Mouse (Mus musculus): ENCODE measurements at regions not wholly inside any gene's neighbourhood (a gene's known extent, or its start where the extent isn't known, plus 50 kb on each side); places are given as distances from the start of the nearest gene placed in this dataset.
"Not testable (repeated sequence)": the region's sequence is repeated elsewhere in the genome, so short reads cannot be mapped to it uniquely, and the experiment has no call there.

DNA sequence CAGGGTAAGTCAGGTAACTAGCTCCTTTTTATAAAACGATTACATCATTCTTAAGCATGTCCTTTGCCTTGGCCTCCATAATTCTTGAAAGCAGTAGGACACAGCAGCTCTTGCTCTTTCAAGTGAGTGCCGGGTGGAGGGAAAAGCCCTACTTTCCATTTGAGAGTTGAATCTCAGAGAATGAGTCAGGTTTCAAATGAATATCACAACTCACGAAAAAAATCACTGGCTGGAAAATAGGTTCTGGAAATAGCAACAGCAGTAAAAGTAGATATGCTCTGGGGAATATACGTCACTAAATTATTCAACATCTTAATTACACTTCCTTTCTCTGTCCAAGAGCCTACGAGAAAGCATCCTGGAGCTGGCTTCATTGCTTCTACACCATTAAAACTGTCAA is 250.5 kb downstream of the Kcnc2 start:
- DNase-seq: no peak

- no peak for DNase-seq
Measured at GRCm38 (mm10) chr10:112543051-112543450, 272.1 kb downstream of the Kcnc2 start.

- DNase-seq: peak; percentile 5
Measured at GRCm38 (mm10) chr10:112571772-112572551, 301.0 kb downstream of the Kcnc2 start.

DNA sequence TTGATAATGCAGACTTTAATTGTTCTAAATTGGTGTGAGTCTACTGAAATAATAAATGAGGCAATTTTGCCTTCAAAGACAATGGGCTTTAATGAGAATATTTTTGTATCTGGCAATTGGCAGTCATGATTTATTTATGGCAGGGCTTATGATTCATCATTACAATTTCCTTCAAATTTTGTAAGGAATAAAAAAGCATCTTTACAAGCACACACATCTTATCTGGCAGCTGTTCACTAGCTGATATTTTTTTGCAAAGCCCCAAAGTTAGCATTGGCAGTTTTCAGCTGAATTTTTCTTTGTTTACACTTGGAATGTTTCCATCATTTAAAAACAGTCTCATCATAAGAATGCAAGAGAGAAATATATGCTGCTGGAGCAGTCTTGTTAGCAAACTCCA is 301.6 kb downstream of the Kcnc2 start:
- DNase-seq: peak; percentile 6

GRCm38 (mm10) chr10:112584939-112585338 is 314.0 kb downstream of the Kcnc2 start:
- DNase-seq: peak; percentile 16

DNA sequence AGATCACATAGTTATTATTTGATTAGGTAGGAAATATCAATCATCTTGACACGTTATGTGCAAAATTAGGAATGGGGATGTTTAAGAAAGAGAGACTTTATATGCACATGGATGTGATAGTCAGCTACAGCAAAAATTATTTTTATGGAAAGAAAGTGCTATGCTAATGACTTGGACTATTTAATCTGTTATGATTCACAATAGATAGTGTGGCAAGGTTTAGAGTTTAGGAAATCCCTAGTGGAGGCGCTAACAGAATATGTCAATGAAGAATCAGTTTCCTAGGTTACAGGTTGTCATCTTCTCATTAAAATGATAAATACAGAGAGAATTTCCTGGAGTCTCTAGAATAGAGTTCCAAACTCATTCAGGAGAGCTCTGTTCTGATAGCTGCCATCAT is 323.4 kb downstream of the Kcnc2 start:
- no peak for DNase-seq

GRCm38 (mm10) chr10:112605592-112605991 is 323.2 kb downstream of the Atxn7l3b start:
- DNase-seq: no peak

DNA sequence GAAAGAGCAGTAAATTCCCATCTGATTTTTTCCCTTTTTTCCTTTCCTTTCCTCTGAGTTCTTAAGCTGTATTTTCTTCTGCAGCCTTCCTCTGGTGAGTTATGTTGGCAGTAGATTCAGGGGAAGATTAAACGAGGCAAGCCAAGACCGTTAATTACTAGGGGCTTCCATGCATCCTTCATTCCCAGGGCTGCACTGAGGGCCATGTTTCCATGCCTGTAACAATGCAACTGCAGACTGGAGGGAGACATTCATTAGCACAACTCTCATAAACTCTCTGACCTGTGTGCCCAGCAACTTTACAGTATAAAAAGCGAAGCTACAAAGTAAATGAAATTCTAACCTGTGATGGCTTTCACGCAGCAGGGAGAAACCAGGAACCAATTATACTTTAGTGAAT is 321.2 kb downstream of the Atxn7l3b start:
- no peak for DNase-seq

DNA sequence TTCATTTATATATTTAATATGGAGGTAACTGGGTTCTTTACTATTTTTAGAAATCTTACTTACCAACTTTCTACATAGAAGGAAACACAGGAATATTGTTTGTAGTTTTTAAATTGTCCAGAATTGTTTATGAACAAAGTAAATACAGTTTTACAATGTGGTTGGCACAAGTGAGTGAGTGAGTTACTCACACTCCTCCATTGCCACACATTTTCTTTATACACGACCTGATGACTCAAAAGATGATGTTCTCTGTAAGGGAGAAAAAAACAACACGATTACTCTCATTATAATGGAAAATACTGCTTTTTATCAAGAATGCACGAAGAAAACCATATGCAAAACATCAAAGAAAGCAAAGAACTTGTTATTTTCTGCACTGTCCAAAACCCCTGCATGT is 317.1 kb downstream of the Atxn7l3b start:
- DNase-seq: no peak

DNA sequence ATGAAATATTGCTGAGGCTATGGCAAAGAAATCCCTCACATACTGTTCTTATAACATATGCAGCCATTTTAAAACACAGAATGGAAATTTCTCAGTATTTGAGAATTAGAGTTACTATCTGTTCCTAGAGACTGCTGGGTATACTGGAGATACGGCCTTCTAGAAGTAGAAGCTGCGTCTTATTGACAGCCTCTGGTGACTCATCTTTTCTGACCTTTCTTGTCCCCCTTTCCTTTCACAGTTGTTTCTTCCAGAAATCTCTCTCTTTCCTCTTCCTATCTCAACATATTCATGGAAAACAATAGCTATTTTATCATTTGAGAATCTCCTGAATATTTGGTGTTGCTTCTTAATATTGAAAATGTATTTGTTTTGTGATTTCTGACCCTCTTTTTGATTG is 315.1 kb downstream of the Atxn7l3b start:
- DNase-seq: no peak

- DNase-seq: no peak
Measured at GRCm38 (mm10) chr10:112614226-112614625, 314.6 kb downstream of the Atxn7l3b start.

DNA sequence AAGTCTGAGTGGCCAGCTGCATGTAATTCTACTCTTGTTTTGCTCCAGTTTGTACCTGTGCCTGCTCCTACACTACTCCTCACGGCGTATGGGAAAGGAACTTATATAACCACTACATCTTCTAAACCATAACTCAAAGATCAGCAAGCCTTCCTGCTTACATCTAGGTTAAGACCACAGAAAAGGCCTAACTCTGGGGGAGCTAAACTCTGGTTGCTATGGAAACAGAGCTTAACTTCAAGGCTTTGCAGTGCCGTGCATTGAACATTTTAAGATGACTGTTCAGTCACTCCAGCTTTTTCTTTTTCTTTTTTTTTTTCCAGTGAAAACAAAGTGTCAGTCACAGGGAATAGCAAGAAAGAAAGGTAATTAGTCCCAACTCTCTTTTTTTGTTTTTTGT is 309.1 kb downstream of the Atxn7l3b start:
- DNase-seq: no peak

- no peak for DNase-seq
Measured at GRCm38 (mm10) chr10:112629752-112630151, 299.0 kb downstream of the Atxn7l3b start.

DNA sequence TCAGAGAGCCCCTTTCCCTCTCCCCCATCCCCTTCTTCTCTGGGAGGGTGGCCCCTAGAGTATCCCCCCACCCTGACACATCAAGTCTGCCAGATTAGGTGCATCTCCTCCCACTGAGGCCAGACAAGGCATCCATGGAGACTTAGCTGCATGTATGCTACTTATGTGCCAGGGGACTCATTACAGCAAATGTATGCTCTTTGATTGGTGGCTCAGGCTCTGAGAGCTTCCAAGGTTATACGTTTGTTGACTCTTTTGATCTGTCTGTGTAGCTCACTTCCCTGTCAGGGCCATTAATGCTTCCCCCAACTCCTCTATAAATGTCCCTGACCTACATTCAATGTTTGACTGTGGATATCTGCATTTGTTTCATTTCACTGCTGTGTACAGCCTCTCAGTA is 293.6 kb downstream of the Atxn7l3b start:
- no peak for DNase-seq

GRCm38 (mm10) chr10:112636574-112636973 is 292.2 kb downstream of the Atxn7l3b start:
- no peak for DNase-seq

DNA sequence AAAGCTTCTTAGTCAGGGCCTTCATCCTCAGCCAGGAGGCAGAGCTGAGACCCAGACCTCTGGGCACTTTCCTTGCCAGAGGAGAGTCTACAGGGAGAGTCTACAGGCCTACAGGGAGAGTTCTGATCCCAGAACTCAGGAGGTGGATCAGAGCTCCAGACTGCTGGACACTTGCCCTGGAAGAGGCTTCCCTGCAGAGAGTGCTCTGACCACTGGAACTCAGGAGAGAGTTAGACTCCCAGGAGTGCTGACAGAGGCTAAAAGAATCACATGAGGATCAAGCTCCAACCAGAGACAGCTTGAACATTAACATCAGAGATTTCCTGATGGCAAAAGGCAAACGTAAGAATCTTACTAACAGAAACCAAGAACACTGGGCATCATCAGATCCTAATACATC is 288.2 kb downstream of the Atxn7l3b start:
- DNase-seq: not testable (repeated sequence)

DNA sequence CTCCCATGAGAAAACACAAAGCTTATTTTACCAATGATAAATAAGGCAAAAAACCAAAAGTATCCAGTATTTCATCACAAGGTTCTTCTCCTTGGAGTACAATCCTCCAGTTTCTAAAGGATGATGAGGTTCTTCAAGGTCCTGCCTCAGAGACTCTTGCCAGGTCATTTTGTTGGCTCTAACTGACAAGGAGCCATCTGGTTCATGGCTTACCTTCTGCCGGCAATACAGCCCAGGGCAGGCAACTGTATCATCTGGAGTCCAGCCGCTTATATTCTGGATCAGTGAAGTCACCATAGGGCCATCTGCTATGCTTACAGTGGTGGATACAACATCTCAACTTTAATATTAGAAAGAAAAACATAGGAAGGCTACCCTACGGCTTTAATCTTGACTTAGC is 279.8 kb downstream of the Atxn7l3b start:
- no peak for DNase-seq
